Mouse (Mus musculus) stomach, postnatal 0 days (tissue): ENCODE data around the gene Rmnd5b.

Source experiments
- CTCF ChIP-seq: IDR thresholded peaks from 2 replicates; pipeline ENCODE4 v1.5.1; 2016; ENCODE audit warnings: antibody characterized with exemption, low read depth, mild to moderate bottlenecking, moderate library complexity
- EP300 ChIP-seq: optimal IDR thresholded peaks from 2 replicates; pipeline ENCODE3; 2016; ENCODE audit warnings: antibody characterized with exemption

DNA sequence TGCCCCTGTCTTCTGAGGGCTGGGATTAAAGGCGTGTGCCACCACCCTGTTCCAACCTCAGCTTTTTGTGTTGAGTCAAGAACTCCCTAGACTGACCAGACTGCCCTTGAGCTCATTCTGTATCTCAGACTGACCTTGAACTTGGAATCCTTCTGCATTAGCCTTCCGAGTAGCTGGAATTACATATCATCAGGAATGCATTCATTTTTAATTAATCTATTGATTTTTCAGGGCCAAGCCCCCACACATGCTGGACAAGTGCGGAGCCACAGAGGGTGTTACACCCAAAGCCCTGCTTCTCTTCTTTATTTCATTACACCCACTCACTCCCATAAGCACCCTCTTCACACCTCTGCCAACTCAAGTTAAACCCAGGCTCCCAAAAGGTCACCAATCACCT lies 2.0 kb downstream of the Rmnd5b start:
- TF ChIP-seq CTCF (no peak), EP300 (no peak)
